Mouse (Mus musculus) left cerebral cortex, postnatal 36 days (tissue): ENCODE measurements around the gene Ikbke. TPM values are rescaled to one million over a fixed set of nuclear protein-coding genes. Genes with fewer than 3 reads are reported as not detected.

Experiments
- DNase-seq, 2 experiments: peaks; one replicate each; pipeline ENCODE4 v3.0.0; 2021 to 2022; ENCODE audit warnings: low spot score in 2 of 2, mixed read lengths in 1 of 2
- intact Hi-C: fragments of 180-260 bp; cut with DNase I; formaldehyde crosslinking; loops from one replicate; pipeline ENCODE4 v1.15.1; 2025
- total RNA-seq, 2 experiments: library from RNA; stranded (reverse); gene quantifications; 2 replicates each; pipeline ENCODE4 v1.2.3; 2021

Ikbke gene
- total RNA-seq, 2 experiments from 2014 or later: 0.69 to 2.5 TPM

DNA sequence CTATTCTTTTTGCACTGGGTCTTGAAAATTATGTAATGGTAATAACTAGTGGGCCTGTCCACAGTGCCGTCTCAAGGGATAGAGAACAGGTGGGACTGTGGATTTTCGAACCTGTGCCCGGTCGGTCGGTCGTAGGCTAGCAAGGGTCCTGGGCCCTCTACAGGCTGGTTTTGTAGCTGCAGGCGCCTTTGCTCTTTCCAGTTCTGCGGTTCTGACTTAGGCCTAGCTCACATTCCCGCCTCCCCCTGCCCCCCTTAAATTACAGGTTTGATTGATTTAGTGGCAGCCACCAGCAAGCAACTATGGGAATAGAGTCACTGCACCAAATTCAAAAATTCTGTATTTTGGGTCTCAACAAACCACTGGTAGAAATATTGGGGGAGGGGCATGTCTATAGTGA, 33.5 kb downstream of the Ikbke start:
- intact Hi-C loops: loop anchor here (2.0 kb wide), 2 partner anchors 59 to 65 kb away; no protein-coding TSS in a partner anchor
- peak; percentile 37 to 47 for DNase-seq

DNA sequence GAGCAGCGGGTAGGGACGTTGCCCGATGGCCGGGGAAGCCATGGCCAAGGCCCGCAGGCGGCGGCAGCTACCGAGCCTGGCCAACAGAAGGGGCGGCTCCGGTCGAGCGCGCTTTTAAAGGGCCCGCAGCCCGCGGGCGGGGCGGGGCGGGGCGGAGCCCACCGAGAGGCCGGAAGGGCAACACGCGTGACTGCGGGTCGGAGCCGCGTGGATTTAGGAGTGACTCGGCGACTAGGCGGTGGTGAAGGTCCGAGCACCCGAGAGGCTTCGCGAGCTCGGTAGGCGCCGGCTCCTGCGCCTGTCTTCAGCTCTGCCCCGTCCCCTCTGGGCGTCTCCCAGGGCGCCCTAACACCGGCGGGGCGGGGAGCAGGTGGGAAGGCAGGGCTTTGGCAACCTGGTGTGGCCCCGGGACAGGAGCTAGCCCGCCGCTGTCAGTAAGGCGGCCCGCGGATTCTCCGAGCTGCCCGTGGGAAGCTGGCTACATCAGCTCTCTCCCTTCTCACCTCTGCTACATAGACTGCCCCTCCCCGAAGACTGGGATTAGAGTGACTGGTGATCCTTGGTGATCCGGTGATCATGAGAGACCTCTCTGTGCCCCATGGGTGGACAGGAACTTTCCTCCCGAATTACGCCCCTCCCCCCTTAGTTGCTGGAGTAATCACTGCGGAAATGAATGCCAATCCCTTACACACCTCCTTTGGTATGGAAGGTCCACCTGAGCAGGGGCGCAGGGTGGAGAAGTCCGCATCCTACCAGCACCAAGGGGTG, 34.1 kb downstream of the Ikbke start, which contains the start of gene Rassf5:
Rassf5 (minus strand) TSS at position 170 of the 768 bp plus-strand sequence.
- DNase-seq: peak; percentile 71 to 78
- intact Hi-C loops: loop anchor here (2.0 kb wide), 1 partner anchor 58 kb away; no protein-coding TSS in a partner anchor

DNA sequence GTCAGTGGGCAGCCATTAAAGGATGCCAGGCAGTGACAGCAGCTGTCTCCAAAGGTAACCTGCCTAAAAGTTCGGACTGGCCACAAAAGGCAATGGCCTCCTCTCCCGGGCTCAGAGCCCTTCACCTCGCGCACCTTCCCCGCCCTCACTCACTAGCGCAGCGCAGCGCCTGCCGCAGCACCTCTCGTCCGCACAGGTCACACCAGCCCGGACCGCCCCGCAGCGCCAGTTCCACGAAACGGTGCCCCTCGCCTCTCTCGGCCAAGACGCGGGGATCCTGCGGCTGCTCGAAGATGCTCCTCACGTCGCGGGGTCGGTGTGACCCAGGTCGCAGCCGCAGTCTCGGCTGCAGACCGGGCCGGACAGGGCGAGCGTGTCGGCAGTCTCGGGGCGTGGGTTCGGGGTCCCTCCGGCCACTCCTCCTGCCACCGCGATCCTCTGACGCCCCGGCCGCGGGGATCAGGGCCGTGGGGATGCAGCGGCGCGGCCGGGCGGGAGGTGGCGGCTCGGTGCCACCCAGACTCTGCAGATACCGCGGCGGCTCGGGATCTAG, 34.8 kb downstream of the Ikbke start:
- DNase-seq: peak; percentile 31 to 48
- intact Hi-C loops: loop anchor here (2.0 to 5.0 kb wide), 2 partner anchors 58 to 127 kb away; no protein-coding TSS in a partner anchor

DNA sequence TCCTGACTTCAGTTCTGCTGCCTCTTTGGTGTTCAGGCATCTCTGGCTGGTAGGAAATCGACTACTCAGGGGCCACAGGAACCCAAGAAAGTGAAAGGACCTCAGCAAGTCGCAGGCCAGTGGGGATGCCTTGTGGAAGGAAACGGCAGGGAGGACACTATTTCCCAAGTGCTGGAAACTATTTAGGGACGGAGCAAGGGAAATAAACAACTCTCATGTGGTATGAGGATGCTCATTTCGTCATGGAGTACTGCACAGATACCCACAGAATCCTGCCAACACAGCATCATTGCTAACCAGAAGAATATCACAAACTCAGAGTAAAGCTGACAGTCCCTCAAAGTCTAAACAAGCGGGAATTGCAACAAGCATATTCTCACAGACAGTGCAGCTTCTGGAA, 36.5 kb downstream of the Ikbke start:
- no peak for DNase-seq
- intact Hi-C loops: loop anchor here (5.0 kb wide), 1 partner anchor 126 kb away; no protein-coding TSS in a partner anchor

DNA sequence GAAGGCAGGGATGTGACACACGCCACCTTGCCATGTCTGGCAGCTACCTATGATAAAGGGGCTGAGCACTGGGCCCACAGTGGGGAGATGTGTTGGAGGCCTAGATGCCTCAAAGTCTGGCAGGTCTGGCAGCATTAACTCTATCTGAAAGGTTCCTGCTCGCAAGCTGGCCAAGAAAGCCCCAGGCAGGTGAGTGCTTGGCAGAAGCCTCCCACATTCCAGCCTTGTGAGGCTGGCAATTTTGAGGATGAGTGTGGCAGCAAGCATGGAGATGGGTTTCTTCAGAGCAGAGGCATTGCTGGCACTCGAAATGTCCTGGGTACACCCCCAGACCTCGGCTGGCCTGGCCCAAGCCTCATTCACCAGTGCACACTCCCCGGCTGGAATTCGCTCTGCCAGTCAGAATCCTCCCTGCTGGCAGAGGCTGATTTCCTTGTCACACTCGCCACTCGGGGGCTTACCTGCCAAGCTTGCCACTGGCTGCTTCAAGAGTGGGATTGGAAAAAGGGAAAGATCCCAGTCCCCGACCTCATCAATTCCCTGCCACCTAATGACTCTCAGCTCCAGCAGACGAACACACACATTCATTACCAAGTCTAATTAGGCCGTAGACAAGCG, 39.7 kb downstream of the Ikbke start:
- intact Hi-C loops: loop anchor here (5.0 kb wide), 1 partner anchor 122 kb away; no protein-coding TSS in a partner anchor
- no peak for DNase-seq

DNA sequence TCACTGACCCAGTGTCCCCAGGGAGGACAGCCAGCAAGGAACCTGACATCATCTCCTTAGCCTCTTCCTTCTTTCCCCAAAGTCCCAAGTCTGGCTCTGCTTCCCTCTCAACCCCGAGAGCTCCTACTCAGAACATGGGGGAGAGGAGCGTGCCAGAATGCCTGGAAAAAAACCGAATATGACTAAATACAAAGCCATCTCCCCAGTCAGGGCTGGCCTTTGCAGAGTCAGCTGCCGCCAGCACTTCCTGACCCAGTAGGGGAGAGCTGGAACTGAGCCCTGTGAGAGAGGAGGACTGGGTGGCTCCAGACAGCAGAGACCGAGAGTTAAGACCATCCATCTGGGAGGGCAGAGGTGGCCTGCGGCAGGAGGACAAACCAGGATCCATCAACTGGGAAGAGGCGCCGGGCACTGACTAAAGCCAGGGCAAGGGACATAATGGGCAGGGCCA, 40.5 kb downstream of the Ikbke start:
- no peak for DNase-seq
- intact Hi-C loops: no loop called here

DNA sequence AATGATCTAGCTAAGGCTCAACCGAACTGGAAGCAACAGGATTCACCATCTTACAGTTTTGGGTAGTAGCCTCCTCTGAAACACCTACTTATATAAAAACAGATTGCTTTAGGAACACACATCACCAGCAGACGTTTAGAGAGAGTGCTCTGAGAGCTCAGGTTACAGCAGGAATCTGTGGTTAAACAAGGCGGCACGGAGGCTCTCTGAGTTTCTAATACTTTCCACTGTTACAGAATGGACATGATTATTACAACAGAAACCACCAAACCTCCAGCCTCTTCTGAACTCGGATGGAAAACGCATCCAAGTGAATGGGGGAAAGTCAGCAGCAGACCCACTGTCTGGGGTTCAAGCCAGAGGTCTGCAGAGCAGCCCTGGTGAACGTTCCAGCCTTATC, 43.3 kb downstream of the Ikbke start:
- DNase-seq: no peak
- intact Hi-C loops: no loop called here

DNA sequence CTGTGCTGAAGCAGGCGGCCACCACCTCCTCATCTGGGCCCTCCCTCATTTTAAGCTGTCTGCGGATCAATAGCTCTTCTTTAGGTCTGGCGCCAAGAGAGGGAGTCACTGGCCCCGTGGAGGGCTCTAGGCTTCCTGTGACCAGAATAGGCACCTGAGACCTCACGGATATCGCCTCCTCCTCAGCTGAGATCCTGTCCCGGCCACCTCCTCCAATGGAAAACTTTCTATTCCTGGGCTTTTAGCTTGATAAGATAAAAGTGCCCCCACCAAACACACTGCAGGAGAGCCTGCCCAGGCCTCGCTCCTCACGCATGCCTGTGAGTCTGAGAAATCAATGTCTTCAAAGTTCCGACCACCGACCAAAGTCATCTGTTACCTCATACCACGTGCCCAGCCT, 45.9 kb downstream of the Ikbke start:
- no peak for DNase-seq
- intact Hi-C loops: no loop called here

DNA sequence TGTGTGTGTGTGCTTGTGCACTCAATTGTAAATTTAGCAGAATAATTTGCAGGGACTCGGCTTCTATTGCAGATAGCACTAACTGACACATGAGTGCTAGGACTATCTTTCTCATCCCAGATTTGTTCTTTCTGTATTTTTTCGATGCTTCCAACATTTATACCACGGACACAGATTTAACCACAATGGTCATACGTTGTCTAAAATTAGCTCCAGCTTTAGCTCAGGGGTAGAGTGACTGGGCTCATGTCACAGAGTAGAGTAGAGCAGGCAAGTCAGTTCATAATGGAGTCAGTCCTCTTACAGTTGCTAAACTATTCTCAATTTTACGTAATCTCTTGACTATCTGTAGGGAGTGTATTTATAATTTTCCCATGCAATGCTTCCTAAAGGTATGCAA, 50.7 kb downstream of the Ikbke start:
- DNase-seq: no peak
- intact Hi-C loops: no loop called here

DNA sequence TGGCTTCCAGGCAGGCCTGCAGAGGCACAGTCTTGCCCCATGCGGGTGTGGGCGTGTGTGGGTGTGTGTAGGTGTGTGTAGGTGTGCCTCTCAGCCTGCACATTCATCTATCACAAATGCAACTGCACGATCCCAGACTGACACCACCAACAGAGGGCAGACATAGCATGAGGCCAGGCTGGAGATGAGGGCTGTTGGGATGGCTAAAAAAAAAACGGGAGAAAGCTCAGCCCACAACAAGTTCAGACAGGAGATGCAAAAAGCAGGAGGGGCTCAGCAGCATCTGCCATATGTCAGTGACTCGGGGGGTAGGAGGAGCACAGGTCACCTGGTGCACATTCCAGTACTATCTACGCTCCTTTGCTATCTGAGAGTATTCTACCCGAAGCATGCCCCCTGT, 51.2 kb downstream of the Ikbke start:
- intact Hi-C loops: no loop called here

DNA sequence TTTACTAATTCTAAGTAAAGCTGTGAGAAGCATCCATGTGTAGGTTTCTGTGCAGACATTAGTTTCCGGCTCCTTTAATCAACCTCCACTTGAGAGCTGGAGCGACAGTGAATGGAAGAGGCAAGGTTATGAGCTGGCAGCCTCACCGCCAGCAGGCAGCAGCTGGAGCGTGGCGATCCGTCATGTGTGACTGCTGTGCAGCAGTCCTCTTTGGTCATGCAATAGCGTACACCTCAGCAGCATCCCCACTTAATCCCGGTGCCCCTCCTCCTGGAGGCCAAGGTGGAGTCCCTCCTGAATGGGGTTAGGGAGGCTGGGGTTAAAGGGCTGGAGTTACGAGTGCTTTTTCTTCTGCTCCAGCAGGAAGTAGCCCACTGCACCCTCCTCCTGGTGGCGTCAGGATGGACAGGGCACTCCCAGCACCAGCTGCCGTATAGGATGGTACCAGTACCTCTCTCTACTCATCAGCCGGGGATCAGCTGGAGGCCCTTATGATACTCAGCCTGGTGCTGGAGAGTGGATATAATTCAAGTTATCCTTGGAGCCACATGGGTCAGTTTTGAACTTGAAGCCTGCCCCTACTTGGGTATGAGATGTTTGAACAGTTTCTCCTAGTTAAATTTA, 54.4 kb downstream of the Ikbke start:
- intact Hi-C loops: no loop called here
- no peak for DNase-seq

More for the DNA sequence above, 51.2 kb downstream of the Ikbke start:
- no peak for DNase-seq

DNA sequence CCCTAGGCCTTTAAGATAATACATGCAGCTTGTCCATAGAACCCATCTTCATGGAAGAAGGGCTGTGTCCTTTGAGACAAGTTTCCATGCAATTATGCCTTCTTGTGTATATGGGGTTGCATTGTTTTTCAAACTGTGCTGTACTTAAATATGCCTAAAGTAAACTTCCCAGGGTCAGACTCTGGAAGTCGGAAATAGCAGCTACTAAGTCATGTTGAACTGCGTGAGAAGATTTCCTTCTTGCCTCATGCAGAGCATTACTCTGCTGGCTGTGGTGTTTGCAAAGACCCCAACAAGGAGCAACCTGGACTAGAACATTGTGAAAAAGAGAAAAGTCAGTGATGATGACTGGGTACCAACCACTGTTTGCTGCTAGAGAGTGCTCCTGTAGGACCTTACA, 56.1 kb downstream of the Ikbke start:
- DNase-seq: no peak
- intact Hi-C loops: no loop called here

DNA sequence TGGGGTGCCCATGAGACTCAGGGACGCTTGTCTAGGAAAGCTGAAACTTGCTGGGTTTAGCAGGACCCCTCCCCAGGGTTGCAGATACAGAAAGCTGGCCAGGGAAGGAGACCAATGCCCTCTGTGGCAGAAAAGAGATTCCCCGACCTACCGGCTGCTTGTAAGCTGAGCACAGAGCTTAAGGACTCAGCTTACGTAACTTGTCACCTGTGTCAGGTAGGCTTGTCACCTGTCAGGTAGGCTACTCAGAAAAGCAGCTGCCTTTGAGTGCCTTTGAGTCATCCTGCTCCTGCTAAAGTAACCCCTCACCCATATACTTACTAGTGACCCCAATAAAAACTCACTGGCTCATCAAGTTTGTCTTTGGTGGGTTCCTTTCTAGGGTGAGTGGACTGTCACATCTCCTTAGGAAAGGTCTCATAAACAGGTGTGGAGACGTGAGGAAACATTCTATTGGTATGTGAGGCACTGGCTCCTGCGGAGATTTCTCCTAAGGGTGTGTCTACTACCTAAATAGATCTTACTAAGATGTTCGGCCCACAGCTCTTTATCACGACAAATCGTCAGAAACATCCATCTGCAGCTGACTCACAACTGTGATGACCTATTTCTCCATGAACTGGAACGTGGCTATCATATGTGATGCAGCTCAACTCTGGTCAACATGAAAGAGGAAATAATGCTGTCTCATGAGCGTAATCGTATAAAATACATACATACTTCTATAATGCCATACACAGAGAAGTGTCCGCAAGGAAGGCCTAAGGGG, 57.4 kb downstream of the Ikbke start:
- intact Hi-C loops: no loop called here
- no peak for DNase-seq

DNA sequence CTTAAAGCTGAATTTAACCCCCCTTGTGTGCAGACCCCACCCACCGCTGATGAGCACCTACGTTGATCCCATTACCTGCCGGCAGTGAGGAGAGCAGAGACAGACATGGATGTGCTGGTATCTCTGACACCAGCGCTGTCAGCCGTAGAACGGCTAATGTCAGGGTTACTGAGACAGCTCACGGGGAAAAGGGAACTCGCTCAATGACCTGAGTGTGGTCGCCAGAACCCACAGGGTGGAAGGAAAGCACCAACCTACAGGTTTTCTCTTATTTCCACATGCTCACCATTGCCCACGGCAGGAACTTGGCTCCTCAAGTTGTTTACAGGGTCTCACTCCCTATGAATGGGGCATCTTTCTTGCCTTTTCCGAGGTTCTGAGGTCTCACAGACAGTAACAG, 60.5 kb downstream of the Ikbke start:
- intact Hi-C loops: no loop called here
- no peak for DNase-seq

DNA sequence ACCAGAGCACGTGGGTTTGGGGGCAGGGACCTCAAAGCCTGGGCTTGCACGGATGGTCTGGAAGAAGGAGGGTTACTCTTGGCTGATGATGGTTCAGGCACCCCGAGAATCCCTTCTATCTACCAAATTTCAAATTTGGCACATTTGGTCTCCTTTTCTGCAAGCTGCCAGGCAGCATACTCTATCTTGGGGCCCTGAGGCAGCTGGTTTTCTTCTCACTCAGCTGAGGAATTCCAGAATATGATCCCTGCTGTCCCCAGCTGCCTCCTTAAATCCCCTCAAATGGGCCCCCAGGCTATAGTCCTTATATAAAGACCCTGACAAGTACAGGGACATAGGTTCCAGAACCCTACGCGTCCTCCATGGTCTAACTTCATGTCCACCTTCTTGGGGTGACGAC, 66.0 kb downstream of the Ikbke start:
- intact Hi-C loops: no loop called here
- DNase-seq: peak; percentile 17 to 38

DNA sequence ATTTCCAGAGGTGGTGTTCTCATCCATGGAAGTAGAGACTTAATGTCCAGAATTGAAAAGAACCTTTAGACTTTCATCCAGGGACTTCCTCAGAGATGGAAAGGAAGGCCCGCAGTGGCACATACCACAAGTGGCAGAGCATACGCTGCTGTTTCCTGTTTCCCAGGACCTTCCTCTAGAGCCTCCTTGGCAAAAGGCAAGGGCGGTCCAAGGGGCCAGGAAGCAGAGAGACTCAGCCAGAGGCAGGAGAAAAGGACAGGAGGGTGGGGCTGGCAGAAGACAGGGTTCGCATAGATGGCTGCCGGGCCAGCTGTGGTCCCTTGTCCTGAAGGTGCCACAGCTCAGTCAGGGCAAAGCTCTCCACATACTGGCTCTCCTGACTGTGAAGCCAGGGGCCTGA, 66.5 kb downstream of the Ikbke start:
- intact Hi-C loops: no loop called here
- DNase-seq: no peak

DNA sequence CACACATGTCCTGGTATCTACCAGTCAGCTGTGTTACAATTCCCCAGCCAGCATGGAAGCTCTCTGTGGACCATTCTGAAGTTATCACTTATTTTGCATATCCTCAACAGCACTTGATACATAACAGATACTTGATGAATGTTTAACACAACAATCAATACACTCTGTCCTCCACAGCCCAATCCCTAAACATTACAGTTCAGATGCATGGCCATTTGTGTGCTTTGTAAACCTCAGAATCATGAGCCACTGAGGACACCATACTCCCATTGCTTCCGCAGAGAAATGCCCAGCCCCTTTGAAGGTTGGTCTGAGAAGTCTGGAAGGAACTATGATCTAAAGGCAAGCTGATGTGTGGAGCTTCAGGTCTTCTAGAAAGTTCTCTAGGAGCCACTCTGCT, 67.8 kb downstream of the Ikbke start:
- intact Hi-C loops: no loop called here

DNA sequence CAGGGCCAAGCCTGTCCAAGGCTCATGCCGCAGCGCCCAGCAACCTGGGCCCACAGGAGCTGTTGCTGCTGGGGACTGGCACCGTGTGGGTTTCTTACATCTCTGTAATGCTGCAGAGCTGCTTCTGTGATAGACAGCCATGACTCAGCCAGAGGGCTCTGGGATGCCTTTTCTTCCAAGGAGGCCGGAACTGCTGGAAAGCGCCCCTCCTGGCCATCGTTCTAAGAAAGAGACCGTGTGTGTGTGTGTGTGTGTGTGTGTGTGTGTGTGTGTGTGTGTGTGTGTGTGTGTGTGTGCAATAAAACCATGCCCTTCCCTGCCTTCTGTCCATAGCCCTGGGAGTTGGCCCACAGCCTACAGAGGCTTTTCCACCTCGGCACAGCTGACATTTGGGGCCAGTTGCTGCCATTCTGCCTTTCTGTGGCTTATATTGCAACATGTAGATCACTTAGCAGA, 69.4 kb downstream of the Ikbke start:
- intact Hi-C loops: no loop called here

More for the DNA sequence above, 67.8 kb downstream of the Ikbke start:
- DNase-seq: no peak

DNA sequence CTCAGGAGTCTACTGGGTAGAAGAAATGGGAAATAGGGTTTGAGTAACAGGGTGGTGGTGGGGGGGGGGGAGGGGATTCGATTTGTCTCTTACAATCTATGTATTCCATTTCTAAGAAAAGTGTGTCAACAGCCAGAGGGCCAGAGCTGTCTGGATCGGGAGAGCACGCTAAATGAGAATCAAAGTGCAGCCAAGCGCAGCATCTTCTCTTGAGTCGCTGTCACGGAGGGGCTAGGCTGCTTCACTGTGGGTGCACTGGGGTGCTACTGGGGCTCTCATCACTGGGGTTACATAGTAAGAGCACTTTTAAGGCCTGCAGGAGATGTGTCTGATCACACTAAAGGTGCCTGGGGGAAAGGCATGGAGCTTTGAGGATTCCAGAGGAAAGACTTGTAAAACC, 70.6 kb downstream of the Ikbke start:
- intact Hi-C loops: no loop called here
- DNase-seq: no peak

More for the DNA sequence above, 69.4 kb downstream of the Ikbke start:
- DNase-seq: peak in 1 of 2 experiments; percentile 30
